Mouse (Mus musculus): Measurements from ENCODE around the gene Phf20.
A peak's percentile ranks its signal among the peaks of the same experiment; 100 is the strongest.

The Phf20 gene

DNA sequence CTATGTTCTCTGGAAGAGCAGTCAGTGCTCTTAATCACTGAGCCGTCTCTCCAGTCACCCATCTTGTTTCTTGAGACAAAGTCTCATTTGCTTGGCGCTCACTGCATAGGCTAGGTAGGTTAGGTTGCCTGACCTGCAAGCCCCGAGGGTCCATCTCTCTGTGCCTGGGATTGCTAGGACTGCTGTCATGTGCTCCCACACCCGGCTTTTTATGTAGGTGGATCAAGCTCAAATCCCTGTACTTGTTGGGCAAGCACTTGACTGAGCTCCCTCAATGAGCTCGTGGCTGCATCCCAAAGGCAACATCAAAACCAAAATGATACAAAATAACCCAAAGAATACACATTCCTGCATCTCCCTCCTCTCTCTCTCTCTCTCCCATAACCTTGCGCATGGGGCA, 125.3 kb downstream of the Phf20 start:
- DNase-seq = no peak

DNA sequence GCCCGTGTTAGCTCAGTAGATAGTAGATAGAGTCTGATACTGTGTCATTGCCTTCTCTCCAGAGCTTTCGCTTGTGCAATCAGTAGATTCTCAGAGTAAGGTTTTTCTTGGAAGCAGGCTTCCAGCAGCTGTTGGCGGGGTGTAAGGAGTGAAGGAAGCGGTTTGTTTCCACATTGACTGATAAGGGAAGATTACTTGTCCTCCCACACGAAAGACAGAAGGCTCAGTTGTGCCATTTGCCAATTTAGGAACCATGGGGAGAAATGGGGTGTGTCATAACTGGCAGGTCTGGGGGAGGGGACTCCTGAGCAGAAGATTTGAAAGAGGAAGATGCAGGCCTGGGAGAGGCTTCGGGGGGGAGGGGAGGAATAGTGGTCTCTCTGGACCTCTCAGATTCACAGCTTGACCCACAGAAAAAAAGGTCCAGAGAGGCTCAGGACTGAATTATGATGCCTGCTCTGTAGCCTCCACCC, 127.9 kb downstream of the Phf20 start:
- peak; percentile 78 for DNase-seq

DNA sequence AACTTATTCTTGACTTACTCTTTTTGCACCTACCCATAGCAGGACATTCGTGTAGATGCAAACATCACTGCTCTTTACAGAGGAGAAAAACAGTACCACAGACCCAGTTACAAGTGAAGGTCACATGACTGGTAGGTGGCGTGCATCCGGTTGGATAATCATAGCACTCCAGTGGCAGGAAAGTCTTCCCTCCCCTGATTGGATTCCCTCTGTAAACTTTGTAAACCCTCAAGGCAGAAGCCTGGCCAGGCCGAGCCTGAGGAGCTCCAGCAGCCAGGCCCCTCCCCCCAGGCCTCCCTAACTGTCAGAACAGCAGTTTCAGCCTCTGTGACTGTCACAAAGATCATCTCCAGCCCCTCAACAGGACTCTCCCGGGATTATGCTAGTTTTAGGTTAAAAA, 128.4 kb downstream of the Phf20 start:
- peak; percentile 81 for DNase-seq

DNA sequence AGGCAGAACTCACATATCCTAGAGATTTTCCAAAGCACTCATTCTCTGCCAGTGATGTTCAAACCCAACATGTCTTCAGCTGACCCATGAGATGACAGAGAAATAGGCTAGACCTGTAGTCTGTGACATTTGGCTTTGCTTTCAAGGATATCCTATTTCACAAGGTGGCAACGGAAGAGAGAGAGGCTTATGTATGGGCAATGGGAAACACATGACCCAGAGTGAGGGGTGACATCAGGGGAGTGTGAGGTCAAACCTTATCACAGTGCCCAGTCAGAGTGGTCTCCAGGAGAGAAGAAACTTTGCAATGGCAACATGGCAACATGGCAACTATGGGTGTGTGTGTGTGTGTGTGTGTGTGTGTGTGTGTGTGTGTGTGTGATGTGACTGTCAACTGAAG, 134.4 kb downstream of the Phf20 start:
- DNase-seq = no peak

DNA sequence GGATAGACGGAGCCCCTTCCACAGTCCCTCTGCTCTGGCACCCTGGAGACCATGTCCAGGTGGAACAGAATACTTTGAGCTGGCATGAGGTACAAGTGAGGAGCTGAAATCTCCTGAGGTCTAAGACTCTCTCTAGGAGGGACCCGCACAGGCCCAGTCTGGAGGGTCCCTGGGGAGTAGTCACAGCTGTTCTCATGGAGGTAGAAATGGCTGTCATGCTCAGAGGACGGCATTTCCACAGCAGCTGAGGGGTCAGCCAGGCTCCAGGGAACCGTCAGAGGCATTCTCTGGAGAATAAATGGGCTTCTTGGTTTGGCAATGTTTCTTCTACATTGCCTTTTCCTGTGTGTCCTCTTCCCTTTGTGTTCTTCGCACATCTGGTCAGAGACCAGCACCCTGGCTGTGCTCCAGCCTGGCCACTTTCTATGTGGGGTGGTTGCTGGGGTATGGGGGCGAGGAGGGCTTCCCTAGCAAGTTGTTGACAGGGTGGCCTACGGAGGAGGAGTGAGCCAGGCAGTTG, 135.2 kb downstream of the Phf20 start:
- no peak for DNase-seq

DNA sequence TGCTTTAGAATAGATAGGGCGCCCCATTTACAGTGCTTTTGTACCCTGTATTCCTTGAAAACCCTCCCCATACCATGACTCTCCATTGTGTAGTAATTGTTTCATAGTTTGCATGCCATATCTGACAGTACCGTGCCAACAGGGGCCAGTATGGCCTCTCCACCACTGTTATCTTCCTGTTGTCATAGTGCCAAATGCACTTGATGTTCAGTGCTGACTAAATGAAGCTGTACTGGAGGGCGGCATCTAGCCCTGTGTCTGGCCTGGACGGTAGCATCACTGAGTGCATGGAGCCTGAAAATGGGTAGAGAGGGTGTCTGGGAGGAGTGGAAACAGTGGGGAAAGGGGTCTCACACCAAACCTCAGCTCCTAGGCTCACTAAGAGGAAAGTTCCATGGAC, 143.8 kb downstream of the Phf20 start:
- DNase-seq = no peak

DNA sequence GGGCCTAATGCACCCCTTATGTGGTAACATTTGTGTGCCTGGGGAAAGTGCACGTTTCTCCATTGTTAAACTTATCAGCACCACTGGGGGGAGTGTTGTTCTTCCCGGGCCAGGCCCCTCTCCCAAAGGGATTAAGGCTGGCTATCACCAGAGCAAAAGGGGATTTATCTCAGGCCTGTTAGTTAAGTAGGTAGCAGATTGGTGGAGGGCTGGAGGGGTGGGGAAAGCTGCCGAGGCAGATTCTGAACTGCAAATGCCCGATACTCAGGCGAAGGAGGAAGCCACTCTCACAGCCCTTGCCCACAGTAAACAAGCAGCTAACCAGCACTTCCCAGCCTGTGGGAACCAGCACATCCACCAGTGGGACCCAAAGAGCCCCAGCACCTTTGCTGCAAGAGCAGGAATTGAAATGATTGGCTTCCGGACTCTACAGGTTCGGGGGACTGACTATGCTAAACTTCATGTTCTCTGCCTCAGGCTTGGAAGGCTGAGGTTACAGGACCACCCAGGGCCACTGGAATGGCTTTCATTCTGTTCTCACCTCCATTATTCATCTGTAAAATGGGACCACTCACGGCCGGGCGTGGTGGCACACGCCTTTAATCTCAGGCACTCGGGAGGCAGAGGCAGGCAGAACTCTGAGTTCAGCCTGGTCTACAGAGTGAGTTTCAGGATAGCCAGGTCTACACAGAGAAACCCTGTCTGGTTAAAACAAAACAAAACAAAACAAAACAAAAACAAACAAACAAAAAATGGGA, 148.7 kb downstream of the Phf20 start:
- peak; percentile 57 for DNase-seq

DNA sequence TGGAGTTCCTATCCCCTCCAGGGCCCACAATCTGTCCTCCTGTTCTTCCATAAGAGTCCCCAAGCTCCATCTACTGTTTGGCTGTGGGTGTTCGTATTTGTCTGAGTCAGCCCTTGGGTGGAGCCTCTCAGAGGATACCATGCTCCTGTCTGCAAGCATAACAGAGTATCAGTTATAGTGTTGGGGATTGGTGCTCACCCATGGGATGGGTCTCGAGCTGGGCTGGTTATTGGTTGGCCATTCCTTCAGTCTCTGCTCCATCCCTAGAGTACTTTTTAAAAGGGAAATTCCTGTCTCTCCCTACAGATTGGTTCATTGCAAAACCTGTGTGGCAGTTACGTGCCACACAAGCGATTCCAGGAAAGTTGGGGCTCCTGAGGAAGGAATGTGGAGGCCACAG, 152.5 kb downstream of the Phf20 start:
- no peak for DNase-seq

DNA sequence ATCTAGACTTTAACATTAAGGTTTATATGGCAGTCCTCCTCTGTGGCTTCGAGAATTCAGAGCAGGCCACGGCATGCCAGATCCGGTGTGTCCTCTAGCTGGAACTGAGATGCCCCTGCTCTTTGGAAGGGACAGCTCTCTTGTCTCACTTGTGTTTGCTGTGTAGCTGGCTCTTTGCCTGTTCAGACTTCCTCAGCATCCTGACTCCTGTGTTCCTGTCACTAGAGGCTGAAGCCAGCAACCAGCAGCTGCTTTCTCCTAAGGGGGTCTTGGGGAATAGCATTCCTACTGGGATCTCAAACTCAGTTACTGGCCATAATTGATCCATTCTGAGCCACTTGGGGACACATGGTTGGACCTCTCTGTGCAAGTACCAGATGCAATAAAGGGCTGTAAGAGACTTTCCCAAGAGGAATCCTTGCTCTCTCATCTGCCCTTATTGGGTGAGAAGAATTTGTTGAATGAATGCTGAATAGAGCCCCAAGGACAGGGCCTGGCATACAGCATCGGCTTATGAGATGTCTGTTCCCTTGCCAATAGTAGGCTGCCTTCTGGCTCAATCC, 153.1 kb downstream of the Phf20 start:
- no peak for DNase-seq

DNA sequence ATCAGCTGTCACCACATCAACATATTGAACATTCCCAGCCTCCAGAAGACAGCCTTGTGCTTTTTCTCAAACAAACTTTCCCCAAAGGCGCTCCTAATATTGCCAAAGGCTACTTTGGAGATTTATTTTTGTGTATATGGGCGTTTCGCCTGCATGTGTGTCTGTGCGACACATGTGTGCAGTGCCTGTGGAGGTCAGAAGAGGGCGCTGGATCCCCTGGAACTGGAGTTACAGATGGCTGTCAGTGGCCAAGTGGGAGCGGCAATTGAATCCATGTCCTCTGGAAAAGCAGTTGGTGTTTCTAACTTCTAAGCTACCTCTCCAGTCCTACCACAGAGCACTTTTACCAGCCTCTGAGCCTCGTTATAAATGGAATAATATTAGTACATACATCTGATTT, 155.0 kb downstream of the Phf20 start:
- no peak for DNase-seq

DNA sequence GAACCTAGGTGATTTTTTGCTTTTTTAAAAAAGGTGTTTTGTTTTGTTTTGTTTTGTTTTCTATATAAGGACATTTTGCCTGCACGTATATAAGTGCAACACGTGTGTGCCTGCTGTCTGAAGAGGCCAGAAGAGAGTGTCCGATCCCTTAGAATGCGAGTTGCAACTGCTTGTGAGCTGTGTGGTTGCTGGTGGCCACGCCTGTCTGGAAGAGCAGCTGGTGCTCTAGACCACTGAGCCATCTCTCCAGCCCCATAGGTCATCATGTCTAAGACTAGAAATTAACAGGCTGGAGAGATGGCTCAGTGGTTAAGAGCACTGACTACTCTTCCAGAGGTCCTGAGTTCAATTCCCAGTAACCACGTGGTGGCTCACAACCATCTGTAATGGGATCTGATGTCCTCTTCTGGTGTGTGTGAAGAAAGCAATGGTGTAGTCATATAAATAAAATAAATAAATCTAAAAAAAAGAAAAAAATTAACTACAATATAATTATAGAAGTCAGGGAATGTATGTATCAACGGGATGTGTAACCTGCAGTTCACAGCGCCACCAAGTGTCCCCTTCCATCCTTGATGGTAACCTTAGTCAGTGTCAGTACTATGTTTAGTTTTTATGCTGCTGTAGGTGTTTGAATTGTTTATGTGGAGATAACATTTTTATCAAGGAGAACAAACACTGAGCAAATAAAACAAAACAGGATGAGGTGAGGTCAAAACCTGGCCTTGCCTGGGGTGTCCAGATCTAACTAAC, 156.3 kb downstream of the Phf20 start:
- peak; percentile 26 for DNase-seq

DNA sequence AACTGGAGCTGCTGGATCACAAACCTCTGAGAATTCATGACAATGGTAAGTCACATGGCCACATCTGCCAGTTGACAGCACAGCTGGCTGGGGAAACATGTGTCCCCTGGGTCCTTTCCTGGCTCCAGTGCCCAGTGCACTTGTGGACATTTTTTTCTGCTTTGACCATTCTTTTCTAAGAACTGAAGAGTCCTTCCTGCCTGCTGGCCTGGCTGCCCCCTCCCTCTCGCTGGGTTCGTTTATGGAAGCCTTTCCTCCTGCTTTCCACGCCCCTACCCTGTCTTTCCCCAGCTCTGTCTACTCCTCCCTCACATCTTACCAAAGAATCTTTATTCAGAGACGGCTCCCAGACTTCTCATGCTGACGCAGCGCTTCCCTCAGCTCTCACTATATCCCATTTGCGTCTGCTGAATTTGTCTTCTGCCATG, 157.0 kb downstream of the Phf20 start:
- peak; percentile 3 for DNase-seq

DNA sequence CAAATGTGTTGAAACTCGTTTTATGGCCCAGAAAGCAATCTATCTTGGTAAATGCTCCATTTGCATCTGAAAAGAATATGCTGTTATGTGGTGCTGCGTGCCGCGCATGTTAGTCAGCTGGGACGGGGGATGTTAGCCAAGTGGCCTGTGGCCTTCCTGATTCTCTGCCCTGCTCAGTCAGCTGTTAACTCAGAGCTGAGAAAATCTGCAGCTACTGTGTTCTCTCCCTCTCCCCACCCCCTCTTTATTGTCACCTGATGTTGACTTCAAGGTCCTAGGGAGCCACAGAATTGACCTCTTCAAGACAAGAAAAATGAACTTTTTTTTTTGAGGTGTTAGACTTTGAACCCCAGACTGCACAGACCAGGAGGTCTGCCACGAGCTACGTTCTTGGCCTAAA, 159.8 kb downstream of the Phf20 start:
- DNase-seq = peak; percentile 8
